Mouse (Mus musculus) frontal cortex, postnatal 25 days (tissue): ENCODE results near the gene Wfdc16.
A peak's percentile ranks its signal among the peaks of the same experiment; 100 is the strongest.
"Not testable (repeated sequence)": the region's sequence is repeated elsewhere in the genome, so short reads cannot be mapped to it uniquely, and the experiment has no call there.

Experiments
- DNase-seq, 2 experiments: peaks; one replicate each; pipeline ENCODE4 v3.0.0; 2022; ENCODE audit warnings: low spot score in 2 of 2

The Wfdc16 gene

GRCm38 (mm10) chr2:164638696-164639095, at the start of gene Wfdc16:
Gene Wfdc16 (minus strand): TSS chr2:164638796.
- DNase-seq = no peak

- no peak for DNase-seq
Measured at GRCm38 (mm10) chr2:164684807-164685206, 46.2 kb upstream of the Wfdc16 start, which contains the start of gene Wfdc13. Gene Wfdc13 (plus strand): TSS chr2:164685107.

- DNase-seq = no peak
Measured at GRCm38 (mm10) chr2:164679906-164680305, 41.3 kb upstream of the Wfdc16 start.

- DNase-seq = peak; percentile 42 to 44
Measured at GRCm38 (mm10) chr2:164678848-164679625, 40.4 kb upstream of the Wfdc16 start.

- no peak for DNase-seq
Measured at GRCm38 (mm10) chr2:164676916-164677685, 38.5 kb upstream of the Wfdc16 start.

- no peak for DNase-seq
Measured at GRCm38 (mm10) chr2:164676103-164676502, 37.5 kb upstream of the Wfdc16 start.

GRCm38 (mm10) chr2:164673987-164674386, 35.4 kb upstream of the Wfdc16 start, which contains the start of gene Wfdc11:
Gene Wfdc11 (minus strand): TSS chr2:164674087.
- DNase-seq = no peak

GRCm38 (mm10) chr2:164670938-164671337, 32.3 kb upstream of the Wfdc16 start:
- DNase-seq = no peak

GRCm38 (mm10) chr2:164670261-164670660, 31.7 kb upstream of the Wfdc16 start:
- DNase-seq = no peak

GRCm38 (mm10) chr2:164664851-164665250, 26.3 kb upstream of the Wfdc16 start:
- no peak for DNase-seq

- no peak for DNase-seq
Measured at GRCm38 (mm10) chr2:164656483-164656882, 17.9 kb upstream of the Wfdc16 start, which contains the start of gene Wfdc9. Gene Wfdc9 (minus strand): TSS chr2:164656583.

GRCm38 (mm10) chr2:164655858-164656257, 17.3 kb upstream of the Wfdc16 start, which contains the start of gene Wfdc10:
Gene Wfdc10 (plus strand): TSS chr2:164656046.
- DNase-seq = peak in 1 of 2 experiments; percentile 10

GRCm38 (mm10) chr2:164641881-164642673, 3.5 kb upstream of the Wfdc16 start:
- DNase-seq = no peak

GRCm38 (mm10) chr2:164641129-164641528, 2.5 kb upstream of the Wfdc16 start:
- no peak for DNase-seq

GRCm38 (mm10) chr2:164635266-164635665, 3.3 kb downstream of the Wfdc16 start:
- DNase-seq = no peak

- no peak for DNase-seq
Measured at GRCm38 (mm10) chr2:164621775-164622174, 16.8 kb downstream of the Wfdc16 start.

GRCm38 (mm10) chr2:164619050-164619449, 19.5 kb downstream of the Wfdc16 start:
- DNase-seq = no peak

GRCm38 (mm10) chr2:164615386-164615785, 23.2 kb downstream of the Wfdc16 start:
- no peak for DNase-seq

GRCm38 (mm10) chr2:164613471-164613870, 25.1 kb downstream of the Wfdc16 start, which contains the start of the genes Wfdc6b and Wfdc8:
Gene Wfdc6b (plus strand): TSS chr2:164613522.
Gene Wfdc8 (minus strand): TSS chr2:164613626.
- not testable (repeated sequence) for DNase-seq

GRCm38 (mm10) chr2:164608781-164609180, 29.8 kb downstream of the Wfdc16 start:
- DNase-seq = no peak

GRCm38 (mm10) chr2:164604411-164604810, 34.2 kb downstream of the Wfdc16 start:
- no peak for DNase-seq

- DNase-seq = no peak
Measured at GRCm38 (mm10) chr2:164603482-164603881, 35.1 kb downstream of the Wfdc16 start.
